Mouse (Mus musculus) heart, adult 10 weeks (tissue): ENCODE measurements around the gene Sept10. TPM values are rescaled to one million over a fixed set of nuclear protein-coding genes. Genes with fewer than 3 reads are reported as not detected.

Experiments
- polyA plus RNA-seq: library from polyadenylated mRNA; stranded (reverse); fragments of 350-450 nt; fragmentation: Illumina TruSeq; extraction: RNeasy Lipid Tissue Mini Kit (QIAGEN cat#74804); gene quantifications from one replicate; pipeline ENCODE4 v1.2.3, GENCODE M21; 2014; ENCODE audit warnings: low read depth, low replicate concordance

Sept10 gene
- polyA plus RNA-seq, result 15.6 TPM

GRCm38 (mm10) chr10:59221473-59222270, at the start of gene Sept10, which contains the start of gene Sowahc:
Gene Sept10, minus strand, starts transcription at chr10:59221847.
Gene Sowahc, plus strand, starts transcription at chr10:59221953.

Other genes with a start within 250 kb of the Sept10 start
- gene Sowahc, start 106 bp upstream of the Sept10 start, polyA plus RNA-seq, result 1.5 TPM
- 36.2 TPM for gene P4ha1, start 101.4 kb upstream of the Sept10 start, polyA plus RNA-seq
- 2.4 TPM for gene Gm10273, start 173.8 kb upstream of the Sept10 start, polyA plus RNA-seq
- gene Pla2g12b, start 181.8 kb upstream of the Sept10 start, polyA plus RNA-seq, result not detected
- gene Oit3, start 219.9 kb upstream of the Sept10 start, polyA plus RNA-seq, result not detected